Mouse (Mus musculus): Measurements from ENCODE around the gene Zscan12. TPM values are rescaled to one million over a fixed set of nuclear protein-coding genes. Genes with fewer than 3 reads are reported as not detected.
A peak's percentile ranks its signal among the peaks of the same experiment; 100 is the strongest.

The Zscan12 gene
- total and polyA plus RNA-seq, 3 experiments: 10.2 to 14.7 (median 10.6) TPM

GRCm38 (mm10) chr13:21327424-21327823, 35.2 kb upstream of the Zscan12 start:
- in situ Hi-C loops (cut with MboI; ENCODE audit: low pct_ligation_motif_present, low pct_unique_long_range_greater_than_20kb, low sequenced_read_pairs): loop anchor here (5.0 kb wide), 2 partner anchors 50 to 165 kb away; no protein-coding TSS in a partner anchor
- Histone ChIP-seq H3K79me2 (replicated peaks; ENCODE audit: control insufficient read depth, extremely low read depth, insufficient read depth, poor library complexity, severe bottlenecking) (no peaks in the 10 kb centered on the region), H3K9ac (ENCODE audit: insufficient read depth, low read depth) (peak overlapping the region; percentile 4; the same call in 1 of the 2 replicates), H3K4me2 (ENCODE audit: insufficient read depth, low read depth, poor library complexity, severe bottlenecking) (peak overlapping the region; percentile 61), H3K4me1 (ENCODE audit: control insufficient read depth in 1 of 2, insufficient read depth in 2 of 2) (peaks cover 0 to 23% of the 10 kb centered on the region in 2 experiments; a peak in 2 of 4 replicates), H3K27me3 (replicated peaks) (peaks cover 18% of the 10 kb centered on the region), H3K4me3 (replicated peaks in 1 of 3; ENCODE audit: low read depth in 2 of 3, low read length in 2 of 3, poor library complexity in 1 of 3) (peak overlapping the region; percentile 46 to 88 (median 56)), H3K36me3 (replicated peaks in 1 of 2; ENCODE audit: control insufficient read depth in 1 of 2, insufficient read depth in 1 of 2, low read length in 1 of 2) (no peaks in the 10 kb centered on the region), H3K9me3 (replicated peaks; ENCODE audit: low read length) (no peaks in the 10 kb centered on the region), H3K27ac (ENCODE audit: insufficient read depth, low read depth) (no peak overlapping the region)
- dilution Hi-C loops (cut with MboI; ENCODE audit: extremely low pct_ligation_motif_present, extremely low pct_unique_long_range_greater_than_20kb, low sequenced_read_pairs): no loop called here
- TF ChIP-seq GABPA (IDR thresholded peaks at IDR 0.05; ENCODE audit: insufficient replicate concordance, low read depth, low read length): no peak
- no peak for TF ChIP-seq SIN3A (IDR thresholded peaks at IDR 0.05; ENCODE audit: low read length)
- TF ChIP-seq NRF1 (IDR thresholded peaks at IDR 0.05; ENCODE audit: low read depth, low read length): peak; percentile 56
- no peak for TF ChIP-seq TBP (conservative IDR thresholded peaks at IDR 0.05; ENCODE audit: low read depth, low read length)
- no peak for TF ChIP-seq ELF1 (IDR thresholded peaks at IDR 0.05; ENCODE audit: low read depth, low read length)
- TF ChIP-seq SMC3 (IDR thresholded peaks at IDR 0.05; ENCODE audit: low read depth, low read length): no peak
- no peak for DNase-seq (ENCODE audit: extremely low read depth)

GRCm38 (mm10) chr13:21346610-21347009, 16.0 kb upstream of the Zscan12 start, which contains the start of gene Olfr1367:
TSS of gene Olfr1367 (plus strand) at chr13:21346910.
- Histone ChIP-seq H3K9ac (ENCODE audit: insufficient read depth, low read depth) (no peak within 1 kb of the TSS), H3K27me3 (replicated peaks) (no peaks in the 10 kb centered on the region), H3K27ac (ENCODE audit: insufficient read depth, low read depth) (no peak within 1 kb of the TSS), H3K4me1 (ENCODE audit: control insufficient read depth in 1 of 2, insufficient read depth in 2 of 2) (no peaks in the 10 kb centered on the region; a peak in 1 of 4 replicates), H3K4me2 (ENCODE audit: insufficient read depth, low read depth, poor library complexity, severe bottlenecking) (no peak within 1 kb of the TSS), H3K79me2 (replicated peaks; ENCODE audit: control insufficient read depth, extremely low read depth, insufficient read depth, poor library complexity, severe bottlenecking) (no peaks in the 10 kb centered on the region), H3K9me3 (replicated peaks; ENCODE audit: low read length) (no peaks in the 10 kb centered on the region), H3K4me3 (replicated peaks in 1 of 3; ENCODE audit: low read depth in 2 of 3, low read length in 2 of 3, poor library complexity in 1 of 3) (no peak within 1 kb of the TSS), H3K36me3 (replicated peaks in 1 of 2; ENCODE audit: control insufficient read depth in 1 of 2, insufficient read depth in 1 of 2, low read length in 1 of 2) (no peaks in the 10 kb centered on the region)
- DNase-seq (ENCODE audit: extremely low read depth): no peak
- in situ Hi-C loops (cut with MboI; ENCODE audit: low pct_ligation_motif_present, low pct_unique_long_range_greater_than_20kb, low sequenced_read_pairs): no loop called here
- dilution Hi-C loops (cut with MboI; ENCODE audit: extremely low pct_ligation_motif_present, extremely low pct_unique_long_range_greater_than_20kb, low sequenced_read_pairs): no loop called here
- TF ChIP-seq SMC3 (IDR thresholded peaks at IDR 0.05; ENCODE audit: low read depth, low read length) (no peak), ETS1 (conservative IDR thresholded peaks at IDR 0.05; ENCODE audit: low read depth, low read length) (no peak)

- Histone ChIP-seq H3K27me3 (replicated peaks) (peaks cover 3% of the 10 kb centered on the region), H3K4me3 (replicated peaks in 1 of 3; ENCODE audit: low read depth in 2 of 3, low read length in 2 of 3, poor library complexity in 1 of 3) (no peak overlapping the region), H3K9me3 (replicated peaks; ENCODE audit: low read length) (no peaks in the 10 kb centered on the region), H3K4me2 (ENCODE audit: insufficient read depth, low read depth, poor library complexity, severe bottlenecking) (no peak overlapping the region), H3K27ac (ENCODE audit: insufficient read depth, low read depth) (no peak overlapping the region), H3K4me1 (ENCODE audit: control insufficient read depth in 1 of 2, insufficient read depth in 2 of 2) (no peaks in the 10 kb centered on the region), H3K9ac (ENCODE audit: insufficient read depth, low read depth) (no peak overlapping the region), H3K79me2 (replicated peaks; ENCODE audit: control insufficient read depth, extremely low read depth, insufficient read depth, poor library complexity, severe bottlenecking) (no peaks in the 10 kb centered on the region), H3K36me3 (replicated peaks in 1 of 2; ENCODE audit: control insufficient read depth in 1 of 2, insufficient read depth in 1 of 2, low read length in 1 of 2) (no peaks in the 10 kb centered on the region)
- dilution Hi-C loops (cut with MboI; ENCODE audit: extremely low pct_ligation_motif_present, extremely low pct_unique_long_range_greater_than_20kb, low sequenced_read_pairs) (no loop called here), in situ Hi-C loops (cut with MboI; ENCODE audit: low pct_ligation_motif_present, low pct_unique_long_range_greater_than_20kb, low sequenced_read_pairs) (no loop called here)
- no peak for DNase-seq (ENCODE audit: extremely low read depth)
- TF ChIP-seq ELF1 (IDR thresholded peaks at IDR 0.05; ENCODE audit: low read depth, low read length) (no peak), GABPA (IDR thresholded peaks at IDR 0.05; ENCODE audit: insufficient replicate concordance, low read depth, low read length) (no peak), NRF1 (IDR thresholded peaks at IDR 0.05; ENCODE audit: low read depth, low read length) (no peak), NELFE (IDR thresholded peaks at IDR 0.05; ENCODE audit: low read depth, low read length) (no peak), UBTF (IDR thresholded peaks at IDR 0.05; ENCODE audit: low read depth, low read length) (no peak), ZMIZ1 (IDR thresholded peaks at IDR 0.05; ENCODE audit: low read depth, low read length) (no peak), CHD1 (IDR thresholded peaks at IDR 0.05; ENCODE audit: low read depth, low read length) (no peak), ETS1 (conservative IDR thresholded peaks at IDR 0.05; ENCODE audit: low read depth, low read length) (no peak), CTCF (conservative IDR thresholded peaks at IDR 0.05 in 1 of 2, IDR thresholded peaks at IDR 0.05 in 1 of 2; ENCODE audit: low read depth in 2 of 2, low read length in 2 of 2) (no peak), ZNF384 (IDR thresholded peaks at IDR 0.05; ENCODE audit: low read depth, low read length) (no peak), RCOR1 (conservative IDR thresholded peaks at IDR 0.05; ENCODE audit: low read depth, low read length) (no peak), ZC3H11A (IDR thresholded peaks at IDR 0.05; ENCODE audit: low read depth, low read length) (no peak), TBP (conservative IDR thresholded peaks at IDR 0.05; ENCODE audit: low read depth, low read length) (no peak), USF2 (conservative IDR thresholded peaks at IDR 0.05; ENCODE audit: low read depth, low read length) (no peak), MYC (IDR thresholded peaks at IDR 0.05; ENCODE audit: low read depth, low read length) (no peak), PAX5 (IDR thresholded peaks at IDR 0.05; ENCODE audit: low read length) (no peak), JUND (conservative IDR thresholded peaks at IDR 0.05; ENCODE audit: low read depth, low read length) (no peak)
Observed at GRCm38 (mm10) chr13:21350593-21350992, 12.0 kb upstream of the Zscan12 start.
